Mouse (Mus musculus) intestine, embryonic 14.5 days (tissue): Measurements from ENCODE around the gene Hspa1b. TPM values are rescaled to one million over a fixed set of nuclear protein-coding genes. Genes with fewer than 3 reads are reported as not detected.

Experiments used
- ATAC-seq: fragments of 200-750 bp; cut with Nextera tagmentation; replicated peaks from 2 replicates; pipeline ENCODE4 v1.8.0; 2017; ENCODE audit warnings: low read depth, moderate number of reproducible peaks, moderate TSS enrichment, moderate library complexity; ENCODE audit not compliant: low FRiP score, low TSS enrichment
- DNase-seq: peaks from one replicate; pipeline ENCODE4 v3.0.0-alpha.2; 2018; ENCODE audit warnings: low spot score
- H3K27ac ChIP-seq: fragments of 300-500 bp; sonication (generic); 2 replicates; pipeline ENCODE4 v1.5.1; 2014; ENCODE audit warnings: low read depth, mild to moderate bottlenecking, control low read depth
- H3K27me3 ChIP-seq: fragments of 300-500 bp; sonication (generic); replicated peaks from 2 replicates; pipeline ENCODE4 v1.6.1; 2014; ENCODE audit warnings: low read length, control low read depth; ENCODE audit not compliant: control insufficient read depth, insufficient read depth
- H3K36me3 ChIP-seq: fragments of 300-500 bp; sonication (generic); 2 replicates; pipeline ENCODE4 v1.6.1; 2014; ENCODE audit warnings: low read length, control low read depth; ENCODE audit not compliant: control insufficient read depth, insufficient read depth
- H3K4me1 ChIP-seq: fragments of 300-500 bp; sonication (generic); replicated peaks from 2 replicates; pipeline ENCODE4 v1.6.1; 2014; ENCODE audit warnings: low read length, control low read depth, mixed read lengths; ENCODE audit not compliant: control insufficient read depth, insufficient read depth
- H3K4me2 ChIP-seq: fragments of 300-500 bp; sonication (generic); 2 replicates; pipeline ENCODE4 v1.6.1; 2014; ENCODE audit warnings: low read length
- H3K4me3 ChIP-seq: fragments of 300-500 bp; sonication (generic); 2 replicates; pipeline ENCODE4 v1.5.1; 2014; ENCODE audit warnings: low read depth, low read length, control low read depth, mixed read lengths
- H3K9ac ChIP-seq: fragments of 300-500 bp; sonication (generic); 2 replicates; pipeline ENCODE4 v1.6.1; 2014; ENCODE audit warnings: mild to moderate bottlenecking, low read length
- H3K9me3 ChIP-seq: fragments of 300-500 bp; sonication (generic); 2 replicates; pipeline ENCODE4 v1.6.1; 2016; ENCODE audit warnings: low read length, control low read depth; ENCODE audit not compliant: control insufficient read depth
- WGBS: fragments of 180-500 bp; shearing (Covaris S2); extraction: QIAGEN DNeasy Blood & Tissue Kit; methylation state at CpG from one replicate; pipeline ENCODE4 v1.1.7; 2014; 5-methylcytosine and 5-hydroxymethylcytosine counted together
- polyA plus RNA-seq: library from polyadenylated mRNA; unstranded; fragments of >200 nt; fragmentation: Nextera tagmentation; extraction: Ambion mirVana; gene quantifications from 2 replicates; pipeline ENCODE4 v1.2.1, GENCODE M21; 2014

The Hspa1b gene
- polyA plus RNA-seq, 1 experiment from 2014 or later = 0.46 TPM

DNA sequence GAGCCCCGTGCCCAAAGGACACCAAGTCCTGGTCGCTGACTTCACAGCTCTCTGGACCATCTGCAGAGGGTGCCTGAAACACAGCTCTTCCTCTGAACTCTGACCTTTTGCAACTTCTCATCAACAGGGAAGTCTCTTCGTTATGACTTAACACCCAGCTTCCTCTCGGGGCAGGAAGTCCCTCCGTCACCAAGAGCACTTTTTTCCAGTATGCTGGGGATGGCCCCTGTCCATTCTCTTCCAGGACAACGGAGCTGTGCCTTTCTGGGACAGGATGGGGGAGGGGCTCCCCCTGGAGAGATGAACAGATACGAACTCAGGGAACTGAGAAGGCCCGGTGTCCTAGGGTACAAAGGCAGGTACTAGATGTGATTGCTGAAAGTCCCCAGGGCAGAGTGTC lies 24.2 kb downstream of the Hspa1b start:
- H3K9me3 ChIP-seq = no peaks in the 10 kb centered on the region
- no peaks in the 10 kb centered on the region for H3K27me3 ChIP-seq
- H3K4me3 ChIP-seq = no peak overlapping the region
- ATAC-seq = no peak
- no peak overlapping the region for H3K27ac ChIP-seq
- no peak for DNase-seq
- peaks cover 28% of the 10 kb centered on the region; the same call in 1 of the 2 replicates for H3K36me3 ChIP-seq
- peaks cover 6% of the 10 kb centered on the region; the same call in 1 of the 2 replicates for H3K4me1 ChIP-seq
- no peak overlapping the region for H3K4me2 ChIP-seq
- no peak overlapping the region for H3K9ac ChIP-seq
- 50% methylated on average over 8 of the region's 8 CpGs for WGBS

DNA sequence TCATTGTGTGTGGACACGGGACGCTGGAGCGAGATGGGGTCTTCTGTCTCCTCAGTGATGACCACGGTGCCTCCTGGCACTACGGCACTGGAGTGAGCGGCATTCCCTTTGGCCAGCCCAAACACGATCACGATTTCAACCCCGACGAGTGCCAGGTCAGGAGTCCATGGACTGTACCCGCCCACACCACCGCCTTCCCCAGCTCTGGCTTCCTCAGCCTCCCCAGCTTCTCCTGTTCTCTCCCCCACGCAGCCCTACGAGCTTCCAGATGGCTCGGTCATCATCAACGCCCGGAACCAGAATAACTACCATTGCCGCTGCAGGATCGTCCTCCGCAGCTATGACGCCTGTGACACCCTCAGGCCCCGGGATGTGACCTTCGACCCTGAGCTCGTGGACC lies 25.0 kb downstream of the Hspa1b start:
- ATAC-seq (no peak), DNase-seq (no peak)
- Histone ChIP-seq H3K9ac (no peak overlapping the region), H3K4me3 (no peak overlapping the region), H3K9me3 (no peaks in the 10 kb centered on the region), H3K4me1 (peaks cover 6% of the 10 kb centered on the region; the same call in 1 of the 2 replicates), H3K27ac (no peak overlapping the region), H3K4me2 (no peak overlapping the region), H3K27me3 (no peaks in the 10 kb centered on the region), H3K36me3 (peaks cover 28% of the 10 kb centered on the region; the same call in 1 of the 2 replicates)
- 73% methylated on average over 24 of the region's 24 CpGs for WGBS

DNA sequence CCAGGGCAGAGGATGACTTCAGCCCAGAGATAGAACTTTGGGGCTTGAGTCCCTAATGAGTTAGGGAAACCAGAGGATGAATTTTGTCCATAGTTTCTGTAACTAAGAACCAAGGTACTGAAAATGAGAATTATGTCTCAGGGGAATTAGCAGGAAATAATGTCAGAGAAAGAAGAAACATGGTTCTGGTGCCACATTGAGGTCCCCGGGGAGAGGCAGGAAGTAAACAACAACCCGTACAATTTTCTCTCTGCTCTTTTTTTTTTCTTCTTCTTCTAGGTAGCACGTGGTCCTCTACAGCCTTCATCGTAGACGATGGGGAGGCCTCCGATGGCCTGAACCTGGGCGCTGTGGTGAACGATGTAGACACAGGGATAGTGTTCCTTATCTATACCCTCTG lies 26.8 kb downstream of the Hspa1b start:
- WGBS = 72% methylated on average over 8 of the region's 8 CpGs
- peak overlapping the region; percentile 80 for H3K9ac ChIP-seq
- no peaks in the 10 kb centered on the region for H3K9me3 ChIP-seq
- no peak overlapping the region for H3K27ac ChIP-seq
- H3K4me2 ChIP-seq = peak overlapping the region; percentile 99
- no peak for DNase-seq
- H3K36me3 ChIP-seq = peaks cover 28% of the 10 kb centered on the region; the same call in 1 of the 2 replicates
- peaks cover 6% of the 10 kb centered on the region; the same call in 1 of the 2 replicates for H3K4me1 ChIP-seq
- peak overlapping the region; percentile 71 for H3K4me3 ChIP-seq
- no peak for ATAC-seq
- no peaks in the 10 kb centered on the region for H3K27me3 ChIP-seq

DNA sequence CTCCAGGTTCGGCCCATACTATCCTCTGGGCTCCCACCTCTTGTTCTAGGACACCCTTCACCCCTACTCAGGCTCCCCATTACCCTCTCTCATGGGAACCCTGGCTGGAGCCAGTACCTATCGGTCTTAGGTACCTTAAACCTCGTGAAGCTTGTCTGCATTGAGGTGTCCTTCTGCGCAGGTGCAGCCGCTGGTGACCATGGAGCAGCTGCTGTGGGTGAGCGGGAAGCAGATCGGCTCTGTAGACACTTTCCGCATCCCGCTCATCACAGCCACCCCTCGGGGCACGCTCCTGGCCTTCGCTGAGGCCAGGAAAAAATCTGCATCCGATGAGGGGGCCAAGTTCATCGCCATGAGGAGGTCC lies 27.3 kb downstream of the Hspa1b start:
- Histone ChIP-seq H3K9ac (peak overlapping the region; percentile 80), H3K27me3 (no peaks in the 10 kb centered on the region), H3K4me3 (peak overlapping the region; percentile 71), H3K4me2 (peak overlapping the region; percentile 99), H3K36me3 (peaks cover 28% of the 10 kb centered on the region; the same call in 1 of the 2 replicates), H3K27ac (peak overlapping the region; percentile 38; the same call in 1 of the 2 replicates), H3K9me3 (no peaks in the 10 kb centered on the region), H3K4me1 (peaks cover 6% of the 10 kb centered on the region; the same call in 1 of the 2 replicates)
- peak; percentile 26 for ATAC-seq
- 10% methylated on average over 14 of the region's 14 CpGs for WGBS
- peak; percentile 71 for DNase-seq

DNA sequence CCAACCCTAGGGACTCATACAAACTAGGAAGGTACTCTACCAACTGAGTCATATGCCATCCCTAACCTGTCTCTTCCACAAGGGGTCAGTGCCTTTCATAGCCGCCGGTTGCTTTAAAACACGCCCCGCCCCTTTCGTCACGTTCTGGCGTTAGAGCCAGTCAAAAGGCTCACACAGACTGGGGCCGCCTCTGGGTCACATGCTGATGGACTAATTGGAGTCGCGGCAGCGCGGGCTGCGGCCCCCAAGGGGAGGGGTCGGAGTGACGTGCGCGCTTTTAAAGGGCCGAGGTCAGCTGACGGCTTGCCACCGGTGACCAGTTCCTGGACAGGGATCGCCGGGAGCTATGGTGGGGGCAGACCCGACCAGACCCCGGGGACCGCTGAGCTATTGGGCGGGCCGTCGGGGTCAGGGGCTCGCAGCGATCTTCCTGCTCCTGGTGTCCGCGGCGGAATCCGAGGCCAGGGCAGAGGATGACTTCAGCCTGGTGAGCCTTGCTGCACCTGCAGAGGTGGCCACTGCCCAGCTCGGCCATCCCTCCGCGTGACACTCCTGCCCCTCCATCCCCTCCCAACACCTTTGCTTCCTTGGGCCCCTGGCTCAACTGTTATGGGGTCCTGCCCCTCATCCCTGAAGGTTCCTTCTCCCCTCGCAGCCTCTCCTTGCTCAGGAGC lies 27.8 kb downstream of the Hspa1b start, which contains the start of gene Neu1:
Gene Neu1, plus strand, starts transcription at position 193 of the 674 bp plus-strand sequence.
- peaks cover 6% of the 10 kb centered on the region; the same call in 1 of the 2 replicates for H3K4me1 ChIP-seq
- DNase-seq (peak; percentile 95), ATAC-seq (peak; percentile 95)
- peak within 1 kb of the TSS; percentile 71 for H3K4me3 ChIP-seq
- no peaks in the 10 kb centered on the region for H3K9me3 ChIP-seq
- H3K27me3 ChIP-seq = no peaks in the 10 kb centered on the region
- H3K27ac ChIP-seq = peak within 1 kb of the TSS; percentile 38; the same call in 1 of the 2 replicates
- H3K9ac ChIP-seq = peak within 1 kb of the TSS; percentile 80
- H3K36me3 ChIP-seq = peaks cover 27% of the 10 kb centered on the region; the same call in 1 of the 2 replicates
- WGBS = under 1% methylated on average over 38 of the region's 38 CpGs
- peak within 1 kb of the TSS; percentile 99 for H3K4me2 ChIP-seq

DNA sequence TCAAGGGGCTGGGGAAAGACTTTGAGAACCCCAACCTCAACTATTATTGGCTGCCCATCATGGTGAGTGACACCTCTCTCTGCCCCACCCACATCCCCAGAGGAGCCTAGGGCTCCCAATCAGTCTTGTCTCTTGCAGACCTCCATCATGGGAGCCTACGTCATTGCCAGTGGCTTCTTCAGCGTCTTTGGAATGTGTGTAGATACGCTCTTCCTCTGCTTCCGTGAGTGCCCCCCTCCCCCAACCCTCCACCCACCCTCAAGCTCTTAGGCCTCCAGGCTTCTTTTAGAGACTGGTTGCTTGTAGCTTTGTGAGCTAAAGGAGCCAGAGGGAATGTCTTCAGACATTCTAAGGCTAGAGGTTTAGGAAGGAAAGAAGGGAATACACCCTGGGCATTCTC lies 30.2 kb downstream of the Hspa1b start:
- no peak for ATAC-seq
- H3K27ac ChIP-seq = no peak overlapping the region
- H3K9ac ChIP-seq = no peak overlapping the region
- H3K9me3 ChIP-seq = no peaks in the 10 kb centered on the region
- no peaks in the 10 kb centered on the region for H3K27me3 ChIP-seq
- DNase-seq = no peak
- 0 out of 2 replicates have a peak, but pooled peaks cover 9% of the 10 kb centered on the region for H3K36me3 ChIP-seq
- peaks cover 6% of the 10 kb centered on the region; the same call in 1 of the 2 replicates for H3K4me1 ChIP-seq
- no peak overlapping the region for H3K4me3 ChIP-seq
- WGBS = 55% methylated on average over 4 of the region's 4 CpGs
- H3K4me2 ChIP-seq = no peak overlapping the region

DNA sequence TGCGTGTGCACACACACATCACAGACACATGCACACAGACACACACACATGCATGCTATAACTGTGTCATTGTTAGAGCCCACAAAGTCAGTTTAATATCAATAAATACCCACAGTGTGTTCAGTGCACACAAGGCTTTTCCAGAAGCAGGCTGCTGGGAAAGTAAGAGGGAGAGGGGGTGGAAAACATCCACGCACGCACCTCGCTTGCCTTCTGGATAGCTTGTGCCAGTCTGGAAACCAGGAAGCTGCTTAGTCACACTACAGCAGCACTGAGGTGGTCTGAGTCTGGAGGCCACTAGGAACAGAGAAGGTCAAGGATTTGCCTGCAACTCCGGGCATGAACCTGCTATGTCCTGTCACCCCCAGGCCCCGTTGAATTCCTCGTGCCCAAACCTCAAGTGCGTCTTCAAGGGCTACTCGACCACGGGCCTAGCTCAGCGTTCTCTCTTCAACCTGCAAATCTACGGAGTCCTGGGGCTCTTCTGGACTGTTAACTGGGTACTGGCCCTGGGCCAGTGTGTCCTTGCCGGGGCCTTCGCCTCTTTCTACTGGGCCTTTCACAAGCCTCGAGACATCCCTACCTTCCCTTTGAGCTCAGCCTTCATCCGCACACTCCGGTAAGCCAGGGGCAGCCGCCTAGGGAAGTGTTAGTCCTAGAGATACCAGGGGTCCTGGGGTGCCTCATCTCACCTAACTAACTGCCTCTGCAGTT lies 31.6 kb downstream of the Hspa1b start:
- no peaks in the 10 kb centered on the region for H3K36me3 ChIP-seq
- H3K27ac ChIP-seq = no peak overlapping the region
- ATAC-seq (no peak), DNase-seq (no peak)
- WGBS = 87% methylated on average over 18 of the region's 18 CpGs
- no peak overlapping the region for H3K4me2 ChIP-seq
- H3K4me1 ChIP-seq = peaks cover 6% of the 10 kb centered on the region; the same call in 1 of the 2 replicates
- no peaks in the 10 kb centered on the region for H3K27me3 ChIP-seq
- H3K9ac ChIP-seq = no peak overlapping the region
- no peak overlapping the region for H3K4me3 ChIP-seq
- H3K9me3 ChIP-seq = no peaks in the 10 kb centered on the region

DNA sequence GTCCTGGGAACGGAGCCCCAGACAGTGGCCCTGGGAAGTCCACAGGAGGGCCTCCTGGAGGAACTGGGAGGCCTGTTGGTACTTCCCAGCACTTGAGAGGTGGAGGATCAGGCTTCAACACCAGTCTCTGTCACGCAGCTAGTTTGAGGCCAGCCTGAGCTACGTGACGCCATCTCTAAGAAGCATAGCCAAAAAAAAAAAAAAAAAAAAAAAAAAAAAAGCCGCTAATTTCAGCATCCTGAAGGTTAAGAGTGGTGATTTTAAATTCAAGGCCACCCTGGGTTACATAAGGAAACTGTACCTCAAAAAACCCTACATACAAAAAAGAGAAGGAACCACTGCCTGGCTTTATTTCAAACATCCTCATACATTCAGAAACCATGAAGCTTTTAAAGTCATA lies 34.8 kb downstream of the Hspa1b start:
- no peaks in the 10 kb centered on the region for H3K36me3 ChIP-seq
- H3K9ac ChIP-seq = no peak overlapping the region
- H3K9me3 ChIP-seq = no peaks in the 10 kb centered on the region
- no peak overlapping the region for H3K4me3 ChIP-seq
- no peak overlapping the region for H3K27ac ChIP-seq
- no peaks in the 10 kb centered on the region for H3K27me3 ChIP-seq
- H3K4me1 ChIP-seq = no peaks in the 10 kb centered on the region
- ATAC-seq (no peak), DNase-seq (no peak)
- no peak overlapping the region for H3K4me2 ChIP-seq
- 73% methylated on average over 5 of the region's 5 CpGs for WGBS
